Mouse (Mus musculus): ENCODE measurements around the gene Unc5b.

The Unc5b gene

GRCm38 (mm10) chr10:60726896-60727295, 104.5 kb downstream of the Unc5b start:
- intact Hi-C loops (cut with DNase I): no loop called here

GRCm38 (mm10) chr10:60724496-60724895, 106.9 kb downstream of the Unc5b start:
- intact Hi-C loops (cut with DNase I): no loop called here

- intact Hi-C loops (cut with DNase I): no loop called here
Observed at GRCm38 (mm10) chr10:60723345-60723744, 108.0 kb downstream of the Unc5b start.

GRCm38 (mm10) chr10:60721640-60722039, 109.7 kb downstream of the Unc5b start:
- intact Hi-C loops (cut with DNase I): no loop called here

GRCm38 (mm10) chr10:60720461-60720860, 110.9 kb downstream of the Unc5b start:
- intact Hi-C loops (cut with DNase I): no loop called here

- intact Hi-C loops (cut with DNase I): no loop called here
Observed at GRCm38 (mm10) chr10:60718491-60718890, 112.9 kb downstream of the Unc5b start.

GRCm38 (mm10) chr10:60716449-60716848, 114.9 kb downstream of the Unc5b start:
- intact Hi-C loops (cut with DNase I): no loop called here

Data from adrenal gland (tissue).